Mouse (Mus musculus) left cerebral cortex, postnatal 14 days (tissue): ENCODE data around the gene E330021D16Rik. TPM values are rescaled to one million over a fixed set of nuclear protein-coding genes. Genes with fewer than 3 reads are reported as not detected.
"Not testable (repeated sequence)": the region's sequence is repeated elsewhere in the genome, so short reads cannot be mapped to it uniquely, and the experiment has no call there.

Experiments
- DNase-seq, 2 experiments: peaks; one replicate each; pipeline ENCODE4 v3.0.0; 2021 to 2022; ENCODE audit warnings: low spot score in 2 of 2, mixed read lengths in 1 of 2
- intact Hi-C: fragments of 180-260 bp; cut with DNase I; formaldehyde crosslinking; loops from one replicate; pipeline ENCODE4 v1.15.1; 2025
- long read RNA-seq, 2 experiments: library from polyadenylated mRNA; stranded (forward); transcript quantifications; one replicate each; pipeline ENCODE4 v2.0.0; 2021
- total RNA-seq, 2 experiments: library from RNA; stranded (reverse); gene quantifications; 2 replicates each; pipeline ENCODE4 v1.2.3; 2021

Gene E330021D16Rik
- not detected for total RNA-seq
- long read RNA-seq, experiment 1, result 0 reads
- long read RNA-seq, experiment 2, result 0 reads

DNA sequence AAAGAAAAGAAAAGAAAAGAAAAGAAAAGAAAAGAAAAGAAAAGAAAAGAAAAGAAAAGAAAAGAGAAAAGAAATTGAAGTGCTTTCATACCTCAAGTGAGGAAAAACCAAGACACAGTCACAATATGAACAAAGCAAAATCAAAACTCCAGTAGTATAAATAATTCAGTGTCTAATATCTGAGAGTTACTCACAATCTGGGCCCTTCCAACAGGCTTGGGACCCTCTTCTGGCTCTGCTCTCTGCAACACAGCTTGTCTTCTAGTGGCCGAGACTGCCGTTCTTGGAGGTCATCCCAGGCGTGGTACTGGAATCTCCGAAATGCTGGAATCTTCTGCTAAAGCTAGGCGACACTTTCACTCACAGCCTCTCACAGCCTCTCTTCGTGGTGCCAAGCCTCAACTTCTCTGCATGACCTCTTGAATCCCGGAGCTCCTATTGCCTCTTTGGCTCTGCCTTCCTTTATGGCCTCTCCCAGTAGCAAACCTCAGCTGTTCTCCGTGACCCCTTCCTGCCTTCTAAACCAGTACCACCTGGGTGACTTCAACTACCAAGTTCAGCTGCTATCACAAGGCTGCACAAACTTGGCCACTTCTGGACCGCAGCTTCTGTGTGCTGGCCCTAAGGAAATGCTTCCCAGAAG is at the start of gene E330021D16Rik:
Gene E330021D16Rik (minus strand): TSS at position 437 of the 643 bp plus-strand sequence.
- DNase-seq, result no peak
- intact Hi-C loops, result no loop called here

DNA sequence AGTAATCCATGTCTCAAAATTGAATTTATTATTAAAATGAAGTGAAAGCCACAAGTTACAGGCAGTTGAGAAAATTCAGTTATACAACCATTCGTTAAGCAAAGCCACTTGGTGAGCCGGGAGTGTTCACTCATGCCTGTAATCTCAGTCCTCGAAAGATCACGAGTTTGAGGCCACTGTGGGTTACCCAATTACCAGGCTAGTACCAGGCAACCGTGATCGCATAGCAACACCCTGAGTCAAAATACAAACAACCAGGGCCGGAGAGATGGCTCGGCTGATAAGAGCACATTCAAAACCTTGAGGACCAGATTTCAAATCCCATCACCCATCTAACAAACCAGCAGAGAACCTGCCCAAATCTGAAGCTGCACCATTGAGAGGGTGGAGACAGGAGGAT is 49.7 kb upstream of the E330021D16Rik start:
- no peak for DNase-seq
- intact Hi-C loops, result no loop called here

DNA sequence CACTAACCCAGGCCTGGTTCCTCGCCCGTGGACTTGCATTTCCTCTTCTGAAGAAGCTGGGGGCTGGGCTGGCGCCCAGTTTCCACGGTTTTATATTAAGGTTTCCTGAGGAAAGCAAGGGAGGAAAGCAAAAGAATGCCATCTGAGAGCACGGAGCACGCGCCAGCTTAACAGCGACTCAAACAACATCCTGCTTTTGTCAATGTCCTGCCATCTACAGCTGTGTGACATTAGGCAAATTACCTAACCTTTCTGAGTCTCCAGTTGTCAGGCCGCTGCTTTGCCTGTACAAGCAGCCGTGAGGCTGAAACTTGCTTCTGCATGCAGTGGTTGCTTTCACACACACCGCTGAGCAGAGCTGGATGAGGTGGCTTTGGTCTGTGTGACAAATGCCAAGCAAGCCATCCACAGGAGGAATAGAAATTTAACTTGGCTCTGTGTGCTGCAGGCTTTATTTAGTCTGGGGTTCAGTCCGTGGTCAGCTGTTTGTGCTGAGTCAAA is 48.8 kb upstream of the E330021D16Rik start:
- DNase-seq, result peak in 1 of 2 experiments; percentile 21
- intact Hi-C loops, result no loop called here

DNA sequence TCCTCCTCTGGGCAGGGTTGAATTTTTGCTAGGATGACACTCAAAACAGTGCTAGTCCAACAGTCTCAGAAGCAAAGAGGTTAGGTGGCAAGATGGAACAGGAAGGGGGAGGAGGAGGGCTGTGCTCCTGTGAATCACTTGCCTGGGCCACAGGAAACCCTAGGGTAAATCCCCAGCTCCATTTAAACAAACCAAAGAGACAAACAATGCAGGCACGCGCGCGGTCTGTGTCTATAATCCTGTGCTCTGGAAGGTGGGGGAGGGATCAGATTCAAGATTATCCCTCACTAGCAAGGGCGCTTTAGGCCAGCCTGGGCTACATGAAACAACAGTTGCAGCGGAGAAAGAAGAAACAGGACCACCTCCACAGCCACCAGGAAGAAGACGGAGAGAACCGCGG is 48.1 kb upstream of the E330021D16Rik start:
- intact Hi-C loops, result no loop called here
- DNase-seq, result no peak

DNA sequence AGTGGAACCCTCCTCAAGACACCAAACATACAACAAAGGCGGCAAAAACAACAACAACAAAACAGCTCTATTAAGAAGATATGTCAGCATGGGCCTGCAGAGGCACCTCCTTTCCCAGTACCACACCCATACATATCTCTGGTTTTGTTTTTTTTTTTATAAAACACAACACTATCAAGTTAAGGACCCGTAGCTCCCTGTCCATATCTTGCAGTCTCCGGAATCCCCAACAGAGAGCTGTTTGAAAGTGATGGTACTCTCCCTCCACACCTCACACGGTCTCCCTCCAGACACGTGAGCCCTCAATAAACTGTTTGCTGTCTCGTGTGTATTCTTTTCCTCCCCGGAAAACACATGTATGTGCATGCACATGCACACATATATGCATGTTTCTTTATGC is 43.8 kb upstream of the E330021D16Rik start:
- DNase-seq, result no peak
- intact Hi-C loops, result no loop called here

DNA sequence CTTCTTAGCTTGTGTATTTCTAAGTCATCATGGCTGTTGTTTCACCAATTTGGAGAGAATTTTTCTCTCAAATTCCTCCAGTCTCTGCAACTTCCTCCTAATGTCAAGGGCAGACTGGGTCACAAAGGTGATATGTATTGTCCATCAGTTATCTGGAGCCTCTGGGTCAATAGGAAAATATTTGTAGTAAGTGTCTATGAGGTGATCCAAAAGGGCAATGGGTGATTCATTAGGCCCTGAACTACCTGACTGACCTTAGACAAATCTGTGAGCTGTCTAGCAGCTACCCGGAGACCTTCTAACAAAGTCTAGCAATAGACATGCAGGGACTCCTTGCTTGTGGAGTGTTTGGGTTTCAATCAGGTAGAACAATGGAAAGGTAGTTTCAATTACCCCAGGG is 40.9 kb upstream of the E330021D16Rik start:
- intact Hi-C loops, result no loop called here
- DNase-seq, result no peak

DNA sequence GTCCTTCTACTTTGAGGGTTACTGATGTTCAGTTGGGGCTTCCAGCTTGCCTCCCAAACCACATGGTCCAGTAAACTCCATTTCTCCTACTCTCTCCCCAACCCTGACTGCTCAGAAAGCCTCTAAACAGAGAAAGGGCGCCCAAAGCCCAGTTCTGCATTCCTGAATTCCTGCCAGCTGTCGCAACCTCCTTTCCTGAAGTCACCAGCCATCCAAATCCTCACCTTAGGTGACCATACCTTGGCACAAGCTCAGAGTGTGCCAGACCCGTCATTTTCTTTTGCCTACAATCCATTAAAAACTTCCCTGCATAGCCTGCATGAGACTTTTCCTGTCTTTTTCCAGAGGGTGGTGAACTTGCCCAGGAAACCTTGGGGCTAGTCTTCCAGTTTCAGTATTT is 40.3 kb upstream of the E330021D16Rik start:
- intact Hi-C loops, result no loop called here
- no peak for DNase-seq

DNA sequence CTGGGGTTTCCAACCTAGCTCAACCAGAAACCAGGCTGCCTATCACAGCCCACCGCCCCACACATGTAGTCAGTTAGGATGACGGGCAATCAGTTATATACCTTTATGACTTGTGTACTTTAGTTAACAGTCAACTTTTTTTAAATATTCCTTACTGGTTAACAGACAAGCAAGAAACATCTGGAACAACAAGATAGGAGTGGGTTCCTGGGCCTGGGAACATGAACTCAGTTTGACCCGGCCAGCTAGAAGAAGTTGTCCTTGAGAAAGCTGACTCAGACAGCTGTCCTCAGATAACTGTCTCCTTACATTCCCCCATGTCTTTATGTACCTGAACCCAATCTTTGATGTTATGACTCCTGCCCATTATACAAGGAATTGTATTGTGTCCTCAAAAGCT is 37.3 kb upstream of the E330021D16Rik start:
- no peak for DNase-seq
- intact Hi-C loops, result no loop called here

DNA sequence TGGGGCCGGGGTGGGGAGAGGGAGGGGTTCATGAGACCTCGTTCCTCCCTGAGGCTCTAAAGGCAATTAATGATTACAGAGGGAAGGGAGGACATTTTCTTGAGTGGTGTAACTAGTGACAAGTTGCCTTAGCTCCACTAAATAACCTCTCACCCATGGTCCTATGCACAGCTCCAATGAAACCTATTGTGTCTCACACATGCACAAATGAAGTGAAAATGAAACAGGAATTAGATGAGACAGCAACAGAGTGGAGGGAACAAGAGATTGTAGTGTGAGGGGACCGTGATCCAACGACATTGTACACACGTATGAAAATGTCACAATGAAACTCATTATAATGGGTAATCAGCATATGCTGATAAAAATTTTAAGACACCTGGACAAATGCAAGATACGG is 35.5 kb upstream of the E330021D16Rik start:
- intact Hi-C loops, result no loop called here

DNA sequence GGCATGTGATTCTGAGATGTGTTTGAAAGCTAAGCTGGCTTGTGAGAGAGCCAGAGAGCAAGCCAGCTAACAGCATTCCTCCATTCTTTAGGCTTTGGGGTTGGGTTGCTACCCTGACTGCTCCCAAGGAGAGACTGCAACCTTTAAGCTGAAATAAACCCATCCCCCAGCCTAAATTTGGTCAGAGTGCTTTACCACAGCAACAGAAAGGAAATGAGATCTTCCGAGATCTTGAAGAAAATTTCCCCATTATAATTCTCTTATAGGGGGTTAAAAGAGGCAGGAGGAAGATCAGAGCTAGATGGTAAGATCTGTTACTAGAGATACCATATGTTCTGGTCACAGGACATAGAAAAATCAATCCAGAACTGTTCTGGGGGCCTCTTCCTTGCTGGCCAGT is 34.6 kb upstream of the E330021D16Rik start:
- intact Hi-C loops, result no loop called here
- no peak for DNase-seq

More for the DNA sequence above, 35.5 kb upstream of the E330021D16Rik start:
- no peak for DNase-seq

DNA sequence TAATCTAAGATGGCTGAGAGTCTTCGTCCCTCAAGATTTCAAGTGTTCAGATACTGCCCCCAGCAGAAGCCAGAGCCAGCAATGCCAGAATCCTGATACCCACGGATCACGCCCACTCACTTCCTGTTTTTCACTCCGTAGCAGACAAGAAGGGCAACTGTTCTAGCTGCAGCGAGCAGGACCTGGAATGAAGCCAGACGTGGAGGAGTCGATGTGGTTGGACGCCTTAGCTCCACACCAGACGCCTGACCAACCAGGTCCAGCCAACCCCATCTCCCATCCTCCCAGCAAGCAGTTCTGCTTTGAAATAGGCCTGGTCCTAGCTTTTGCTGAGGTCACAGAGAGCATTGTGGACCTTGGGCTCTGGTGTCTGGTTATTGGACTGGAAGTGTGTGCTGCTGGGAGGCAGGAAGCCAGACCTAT is 33.9 kb upstream of the E330021D16Rik start:
- intact Hi-C loops, result no loop called here

DNA sequence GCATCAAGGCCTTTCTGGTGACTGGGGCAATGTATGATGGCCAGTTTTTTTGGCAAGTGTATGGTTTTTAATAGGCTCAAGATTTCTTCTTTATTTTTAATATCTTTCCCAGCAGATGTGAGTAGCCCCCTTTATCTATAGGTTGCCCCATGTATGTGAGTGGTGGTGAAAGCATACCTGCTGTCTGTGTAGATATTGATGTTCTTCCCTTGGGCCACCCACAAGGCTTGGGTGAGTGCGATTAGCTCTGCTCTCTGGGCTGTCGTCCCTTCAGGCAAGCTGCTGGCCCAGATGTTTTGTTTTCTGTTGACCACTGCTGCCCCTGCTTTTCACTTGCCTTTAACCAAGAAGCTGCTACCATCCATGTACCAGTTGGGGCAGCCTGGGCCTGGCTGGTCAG is 23.8 kb upstream of the E330021D16Rik start:
- DNase-seq, intact Hi-C loops: not testable (repeated sequence)

More for the DNA sequence above, 33.9 kb upstream of the E330021D16Rik start:
- peak; percentile 53 to 78 for DNase-seq

DNA sequence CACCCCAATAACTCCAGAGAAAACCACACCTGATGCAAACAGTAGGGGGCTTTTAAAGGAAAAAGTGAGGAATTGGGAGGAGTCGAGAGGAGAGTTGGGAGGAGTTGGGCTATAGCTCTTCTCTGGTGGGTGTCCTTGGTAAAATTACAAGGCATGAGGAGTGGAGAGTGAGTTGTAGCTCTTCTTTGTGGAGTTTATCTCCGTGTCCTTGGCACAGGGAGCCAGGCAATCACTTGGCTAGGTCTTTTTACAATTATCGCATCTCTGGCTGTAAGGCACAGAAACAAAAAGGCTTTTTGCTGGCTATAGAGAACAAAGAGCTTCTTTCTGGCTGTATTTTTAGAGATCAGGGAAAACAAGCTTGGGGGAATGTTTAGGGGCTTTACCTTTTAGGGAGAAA is 20.8 kb upstream of the E330021D16Rik start:
- intact Hi-C loops, result not testable (repeated sequence)

DNA sequence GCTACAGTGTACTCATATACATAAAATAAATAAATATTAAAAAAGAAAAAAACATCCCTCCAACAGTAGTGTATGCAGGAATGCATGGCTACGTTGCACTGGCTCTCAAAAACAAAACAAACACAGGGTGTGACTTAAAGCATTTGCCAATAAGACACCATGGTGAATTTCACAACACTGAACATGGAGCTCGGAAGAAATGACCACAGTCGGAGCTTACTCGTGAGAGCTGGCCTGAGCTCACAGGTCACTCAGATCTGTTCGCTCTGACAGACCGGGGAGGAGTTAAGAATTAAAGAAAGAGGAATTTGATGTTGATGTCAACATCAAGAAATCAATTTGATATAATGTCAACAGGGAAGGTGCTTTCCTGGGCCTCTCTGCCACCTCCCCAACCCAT is 18.2 kb upstream of the E330021D16Rik start:
- DNase-seq, result no peak
- intact Hi-C loops, result no loop called here

More for the DNA sequence above, 20.8 kb upstream of the E330021D16Rik start:
- DNase-seq, result not testable (repeated sequence)

DNA sequence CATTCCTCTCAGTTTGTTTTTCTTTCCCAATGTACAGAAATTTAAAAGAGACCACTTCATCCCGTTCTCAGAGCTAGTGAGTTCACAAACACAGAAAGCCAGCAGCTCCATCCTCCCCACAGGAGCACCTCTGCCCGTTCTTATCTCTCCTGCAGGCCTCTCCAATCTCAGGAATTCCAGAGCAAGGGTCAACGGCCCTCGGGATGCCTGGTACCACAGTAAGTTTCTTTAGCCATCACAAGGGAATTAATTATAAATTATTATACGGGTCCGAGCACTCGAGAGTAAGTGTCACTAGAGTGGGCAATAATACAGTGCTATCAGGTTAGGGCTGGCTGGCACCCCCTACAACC is 16.5 kb upstream of the E330021D16Rik start:
- no peak for DNase-seq
- intact Hi-C loops, result no loop called here

DNA sequence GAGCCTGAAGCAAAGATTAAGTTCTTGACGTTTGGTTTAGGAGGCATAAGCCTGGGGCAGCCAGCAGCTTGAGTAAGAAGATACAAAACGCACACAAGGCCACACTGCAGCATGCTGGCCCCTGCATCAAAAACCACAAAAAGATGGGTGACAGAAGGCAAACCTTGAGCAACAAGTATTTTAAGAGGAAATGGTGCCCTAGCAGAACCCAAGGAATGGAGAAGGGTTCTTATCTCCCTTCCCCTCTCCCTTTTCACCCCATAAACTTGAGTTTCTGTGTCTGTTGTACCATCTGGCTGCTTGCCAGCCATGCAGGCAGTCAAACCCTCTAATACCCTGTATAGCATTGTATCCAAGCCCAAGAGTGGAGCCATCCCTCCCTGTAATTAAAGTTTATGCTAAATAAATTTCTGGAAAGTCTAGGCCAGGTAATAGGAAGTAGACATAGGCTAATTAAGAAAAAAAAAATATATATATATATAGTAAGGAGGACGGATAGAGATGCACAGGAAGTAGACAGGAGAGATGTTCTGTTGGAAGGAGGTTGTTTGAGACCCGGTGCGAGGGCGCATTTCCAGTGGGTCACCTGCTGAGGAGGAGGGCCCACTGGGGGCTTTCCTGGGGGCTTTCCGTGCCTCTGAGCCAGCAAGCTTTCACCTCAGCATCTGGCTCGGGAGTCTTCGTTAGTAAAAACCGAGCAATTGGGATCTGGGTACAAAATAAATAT is 16.0 kb upstream of the E330021D16Rik start:
- no peak for DNase-seq
- intact Hi-C loops, result no loop called here

DNA sequence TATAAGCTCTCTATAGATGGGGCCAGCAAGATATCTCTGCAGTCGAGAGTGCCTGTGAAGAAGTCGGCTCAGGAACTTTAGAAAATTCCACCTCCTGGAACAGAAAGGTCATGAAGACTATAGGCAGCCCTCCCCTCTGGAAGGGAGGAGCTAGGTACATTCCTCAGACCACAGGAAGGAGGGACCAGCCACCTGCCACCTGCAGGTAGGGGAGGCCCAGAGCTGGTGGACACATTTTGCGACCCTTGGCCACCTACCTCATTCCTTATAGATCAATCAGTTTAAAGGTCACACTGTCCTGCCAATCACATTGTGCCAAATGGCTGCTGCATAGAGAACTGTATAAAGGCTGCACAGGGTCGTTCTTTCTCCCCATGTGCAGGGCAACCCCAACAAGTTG is 14.1 kb upstream of the E330021D16Rik start:
- no peak for DNase-seq
- intact Hi-C loops, result loop anchor here (10.0 kb wide), 1 partner anchor 185 kb away; no protein-coding TSS in a partner anchor

DNA sequence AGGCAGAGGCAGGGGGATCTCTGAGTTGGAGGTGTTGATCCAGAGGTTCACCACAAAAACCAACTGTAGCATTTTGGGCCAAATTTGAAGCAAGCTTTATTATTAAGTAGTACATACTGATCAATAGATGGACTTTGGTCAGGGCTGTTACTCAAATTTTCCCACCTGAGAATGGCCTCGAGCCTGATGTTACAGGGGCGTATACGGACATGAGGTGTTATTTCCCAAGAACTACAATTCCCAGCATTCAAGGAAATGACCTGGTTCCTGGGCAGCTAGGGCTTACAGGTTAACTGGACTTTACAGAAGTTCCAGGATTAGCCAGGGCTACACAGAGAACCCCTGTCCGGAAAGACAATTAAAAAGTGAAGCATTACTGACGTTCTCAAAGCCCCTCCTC is 13.0 kb upstream of the E330021D16Rik start:
- no peak for DNase-seq
- intact Hi-C loops, result loop anchor here (10.0 kb wide), 1 partner anchor 186 kb away; no protein-coding TSS in a partner anchor

DNA sequence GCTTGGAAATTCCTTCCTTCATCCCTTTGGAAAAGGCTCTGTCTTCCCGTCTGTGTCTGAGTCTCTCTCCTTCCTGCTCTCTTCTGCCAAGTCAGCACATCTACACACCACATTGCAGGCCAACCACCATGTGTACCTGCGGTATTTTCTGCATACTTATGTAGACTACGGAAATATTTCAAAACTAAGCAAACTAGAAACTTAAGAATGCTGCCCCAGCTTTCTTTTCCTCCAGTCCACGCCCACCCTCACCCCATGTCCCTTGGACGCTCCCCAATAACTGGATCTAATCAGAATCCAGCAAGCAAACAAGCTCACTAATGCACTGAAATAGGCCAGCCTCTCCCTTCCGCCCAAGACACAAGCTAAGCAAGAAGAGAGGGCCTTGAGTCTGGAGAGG is 11.9 kb upstream of the E330021D16Rik start:
- intact Hi-C loops, result loop anchor here (10.0 kb wide), 1 partner anchor 188 kb away; no protein-coding TSS in a partner anchor
- DNase-seq, result no peak

DNA sequence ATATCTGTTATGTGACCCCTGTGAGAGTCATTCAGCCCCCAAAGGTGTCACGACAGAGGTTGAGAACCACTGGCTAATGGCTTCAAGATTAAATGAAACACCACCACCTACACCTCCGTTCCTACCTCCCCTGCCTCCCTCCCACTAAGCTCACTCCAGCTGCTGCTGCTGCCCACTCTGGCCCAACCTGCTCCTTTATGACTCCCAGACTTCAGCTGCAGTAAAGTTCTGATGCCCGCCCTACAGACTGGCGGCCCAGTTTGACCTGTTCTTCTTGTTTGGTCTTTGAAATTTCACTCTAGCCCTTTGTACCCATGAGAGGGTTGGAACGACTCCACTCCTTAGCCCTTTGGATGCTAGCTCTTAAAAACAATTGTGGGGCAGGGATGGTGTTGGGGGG is 10.6 kb upstream of the E330021D16Rik start:
- intact Hi-C loops, result loop anchor here (10.0 kb wide), 1 partner anchor 189 kb away; no protein-coding TSS in a partner anchor
- DNase-seq, result no peak
